Mouse (Mus musculus) bone marrow macrophage, adult 2 months (primary cell): Measurements from ENCODE around the gene Specc1l. TPM values are rescaled to one million over a fixed set of nuclear protein-coding genes. Genes with fewer than 3 reads are reported as not detected.
"Not testable (repeated sequence)": the region's sequence is repeated elsewhere in the genome, so short reads cannot be mapped to it uniquely, and the experiment has no call there.

Experiments used
- H3K27ac ChIP-seq: 2 replicates; pipeline ENCODE4 v1.5.1; 2012; ENCODE audit warnings: low read depth, low read length; ENCODE audit not compliant: insufficient read depth
- H3K4me1 ChIP-seq: 2 replicates; pipeline ENCODE4 v1.6.1; 2012; ENCODE audit warnings: low read length; ENCODE audit not compliant: control insufficient read depth, insufficient read depth
- H3K4me3 ChIP-seq: 2 replicates; pipeline ENCODE4 v1.5.1; 2012; ENCODE audit warnings: mild to moderate bottlenecking, low read length, moderate library complexity; ENCODE audit not compliant: insufficient read depth
- CTCF ChIP-seq: IDR thresholded peaks from 2 replicates; pipeline ENCODE4 v1.5.1; 2012; ENCODE audit warnings: low read depth, mild to moderate bottlenecking, low read length, moderate library complexity
- POLR2A ChIP-seq: IDR thresholded peaks from 2 replicates; pipeline ENCODE4 v1.6.1; 2012; ENCODE audit warnings: mild to moderate bottlenecking, low read depth, low read length, borderline replicate concordance
- polyA plus RNA-seq: library from polyadenylated mRNA; stranded (reverse); fragments of >200 nt; gene quantifications from 2 replicates; pipeline ENCODE4 v1.2.4, GENCODE M21; 2012; ENCODE audit not compliant: missing spikeins, insufficient read depth, insufficient read length

Specc1l gene
- polyA plus RNA-seq, 1 experiment: 41.4 TPM

DNA sequence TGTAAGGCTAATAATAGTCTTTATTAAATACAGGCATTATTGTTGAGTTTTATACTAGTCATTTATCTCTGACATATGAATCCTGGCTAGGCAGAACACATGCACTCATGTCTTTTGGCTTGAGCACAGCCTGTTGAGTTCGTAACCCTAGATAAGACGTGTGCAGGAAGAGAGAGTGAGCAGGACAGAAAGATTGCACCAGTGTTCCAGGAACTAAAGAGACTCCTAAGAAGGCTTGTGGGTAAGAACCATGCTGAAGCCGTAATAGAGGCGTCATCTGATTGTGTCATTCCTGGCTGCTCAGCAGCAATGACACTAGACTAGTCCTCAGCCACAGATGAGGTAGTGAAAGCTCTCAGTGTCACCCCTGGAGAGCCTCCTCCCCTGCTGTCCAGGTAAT, 61.1 kb downstream of the Specc1l start:
- peaks cover 3% of the 10 kb centered on the region for H3K4me1 ChIP-seq
- no peak overlapping the region for H3K27ac ChIP-seq
- no peak for TF ChIP-seq CTCF
- no peak overlapping the region for H3K4me3 ChIP-seq

DNA sequence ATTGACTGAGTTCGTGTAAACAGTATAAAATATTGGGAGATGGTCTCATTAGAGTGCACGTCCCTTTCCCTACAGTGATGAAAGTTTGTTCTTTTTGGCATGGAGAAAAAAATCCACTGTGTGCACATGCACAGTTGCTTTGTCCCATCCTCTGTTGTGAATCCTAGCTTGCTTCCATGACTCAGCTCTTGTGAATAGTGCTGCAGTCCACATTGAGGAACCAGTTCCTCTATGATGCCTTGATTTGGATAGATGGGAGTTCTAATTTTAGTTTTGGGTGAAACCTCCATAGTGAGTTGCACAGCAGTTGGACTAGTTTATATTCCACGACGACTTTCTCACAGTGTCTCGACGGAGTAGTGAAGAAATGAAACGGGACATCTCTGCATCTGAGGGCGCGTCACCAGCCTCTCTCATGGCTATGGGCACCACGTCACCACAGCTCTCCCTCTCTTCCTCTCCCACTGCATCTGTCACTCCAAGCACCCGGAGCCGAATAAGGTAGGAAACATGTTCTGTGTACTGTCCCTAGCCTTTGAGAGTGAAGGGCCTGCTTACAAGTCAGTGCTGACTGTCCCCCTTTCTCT, 64.6 kb downstream of the Specc1l start:
- H3K4me3 ChIP-seq: no peak overlapping the region
- peak overlapping the region; percentile 5 for H3K27ac ChIP-seq
- peaks cover 3% of the 10 kb centered on the region for H3K4me1 ChIP-seq
- TF ChIP-seq POLR2A (no peak), CTCF (no peak)

DNA sequence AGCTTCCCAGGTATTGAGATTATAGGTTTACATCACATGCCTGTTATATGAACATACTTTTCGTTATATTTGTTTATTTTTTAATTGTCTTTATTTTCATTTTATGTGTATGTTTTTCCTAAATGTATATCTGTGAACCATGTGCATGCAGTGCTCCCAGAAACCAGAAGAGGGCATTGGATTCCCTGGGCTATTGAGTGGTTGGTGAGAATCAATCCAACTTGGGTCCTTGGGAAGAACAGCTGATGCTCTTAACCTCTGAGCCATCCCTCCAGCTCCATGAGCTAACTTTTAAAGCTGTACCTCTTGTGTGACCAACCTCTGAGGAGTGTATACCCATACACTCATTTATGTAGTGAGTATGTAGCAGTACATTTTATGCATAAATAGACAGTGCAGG, 65.6 kb downstream of the Specc1l start:
- no peak overlapping the region for H3K27ac ChIP-seq
- H3K4me3 ChIP-seq: no peak overlapping the region
- peaks cover 3% of the 10 kb centered on the region for H3K4me1 ChIP-seq
- TF ChIP-seq POLR2A (no peak), CTCF (no peak)

DNA sequence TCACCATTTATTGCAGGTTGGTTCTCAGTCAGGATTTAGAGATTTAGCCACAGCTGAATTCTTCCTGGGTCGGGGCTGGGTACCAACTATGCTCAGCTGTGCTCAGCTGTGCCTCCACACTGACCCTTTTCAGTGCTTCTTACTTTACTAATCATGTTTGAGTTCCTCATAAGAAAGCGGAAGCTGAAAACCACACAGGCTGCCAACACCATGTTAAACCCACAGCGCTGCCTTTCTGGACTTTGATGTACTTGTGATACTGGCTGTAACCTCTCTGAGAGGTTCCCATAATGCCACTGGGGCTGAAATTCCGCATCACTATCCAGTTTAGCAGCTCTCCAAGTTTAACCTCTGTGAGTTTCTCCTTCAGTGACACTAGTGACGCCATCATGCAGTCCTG, 70.8 kb downstream of the Specc1l start:
- Histone ChIP-seq H3K27ac (no peak overlapping the region), H3K4me3 (no peak overlapping the region), H3K4me1 (0 out of 2 replicates have a peak, but pooled peaks cover 2% of the 10 kb centered on the region)
- TF ChIP-seq CTCF (no peak), POLR2A (no peak)

DNA sequence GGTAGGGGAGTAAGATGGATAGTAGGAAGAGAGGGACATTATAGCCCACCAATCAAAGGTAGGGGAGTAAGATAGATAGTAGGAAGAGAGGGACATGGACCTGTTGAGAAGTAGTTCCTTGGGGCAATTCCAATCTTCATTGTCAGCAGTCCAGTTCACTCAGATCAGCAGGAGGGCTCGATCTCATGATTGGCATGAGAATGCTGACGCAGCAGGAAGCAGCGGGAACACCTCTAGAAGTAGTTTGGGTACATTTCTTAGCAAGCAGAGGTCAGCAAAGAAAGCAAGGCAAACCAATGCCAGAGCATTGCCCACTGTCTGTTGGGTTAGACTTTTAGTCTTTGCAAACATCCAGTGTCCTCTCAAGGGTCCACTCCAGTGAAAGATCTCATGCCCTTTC, 71.9 kb downstream of the Specc1l start:
- Histone ChIP-seq H3K4me3 (no peak overlapping the region), H3K27ac (no peak overlapping the region), H3K4me1 (peaks cover 7% of the 10 kb centered on the region)
- TF ChIP-seq POLR2A: no peak
- no peak for TF ChIP-seq CTCF

DNA sequence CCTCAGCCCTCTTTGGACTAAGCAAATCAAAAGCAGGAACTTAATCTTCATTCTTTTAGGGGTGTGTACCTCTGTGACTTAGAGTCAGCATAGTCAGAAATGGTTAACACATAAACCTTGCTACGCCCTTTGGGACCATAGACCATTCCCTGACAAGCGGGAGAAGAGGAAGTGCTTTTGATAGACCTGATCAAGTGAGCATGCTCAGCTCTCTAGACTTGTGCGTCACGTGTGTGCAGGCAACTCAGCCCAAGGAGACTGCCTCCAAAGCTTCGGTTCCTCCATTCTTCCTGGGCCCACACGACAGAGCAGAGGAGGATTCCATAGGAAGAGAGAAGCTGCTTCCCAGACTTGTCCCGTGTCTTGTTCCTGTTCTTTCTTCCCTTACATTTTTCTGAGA, 76.7 kb downstream of the Specc1l start:
- Histone ChIP-seq H3K4me1 (peaks cover 23% of the 10 kb centered on the region), H3K27ac (peak overlapping the region; percentile 12), H3K4me3 (no peak overlapping the region)
- TF ChIP-seq CTCF (no peak), POLR2A (no peak)

DNA sequence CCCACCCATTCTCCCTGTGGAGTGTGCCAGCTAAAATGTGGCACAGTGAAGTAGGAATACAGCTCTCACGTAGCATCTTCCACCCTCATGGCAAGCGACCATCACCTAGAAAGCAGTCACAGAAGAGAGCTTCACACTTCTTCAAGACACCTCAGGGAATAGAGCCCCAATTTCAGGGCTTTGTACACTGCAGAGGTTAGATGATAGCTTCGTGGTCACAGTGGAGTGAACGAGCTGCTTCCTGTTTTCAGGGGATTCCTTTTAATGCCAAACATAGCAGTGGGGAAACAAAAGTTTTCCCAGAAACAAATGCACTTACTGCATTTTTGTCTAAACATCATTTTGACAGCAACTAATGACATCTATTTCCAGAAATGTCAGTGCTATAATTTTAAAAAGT, 77.5 kb downstream of the Specc1l start:
- H3K27ac ChIP-seq: peak overlapping the region; percentile 8; the same call in 1 of the 2 replicates

DNA sequence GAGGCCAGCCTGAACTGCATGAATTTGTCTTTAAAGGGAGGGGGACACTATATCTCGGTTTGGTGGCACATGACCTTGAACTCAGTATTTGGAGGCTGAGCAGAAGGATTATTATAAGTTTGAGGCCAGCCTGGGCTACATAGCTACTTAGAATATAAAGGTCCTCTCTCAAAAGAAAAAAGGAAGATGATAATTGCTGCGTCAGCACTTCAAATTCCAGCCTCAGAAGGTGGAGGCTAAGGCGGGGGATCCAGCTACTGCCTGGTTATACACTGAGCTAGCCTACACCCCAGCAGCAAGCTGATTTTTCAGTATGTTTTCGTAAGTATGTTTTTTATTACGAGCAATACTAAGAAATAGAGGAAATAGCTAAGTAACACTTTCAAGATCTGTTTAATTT, 78.8 kb downstream of the Specc1l start:
- Histone ChIP-seq H3K4me1 (peaks cover 23% of the 10 kb centered on the region), H3K4me3 (no peak overlapping the region), H3K27ac (no peak overlapping the region)
- TF ChIP-seq CTCF (no peak), POLR2A (no peak)

More for the DNA sequence above, 77.5 kb downstream of the Specc1l start:
- Histone ChIP-seq H3K4me1 (peaks cover 23% of the 10 kb centered on the region), H3K4me3 (no peak overlapping the region)
- TF ChIP-seq CTCF: no peak
- TF ChIP-seq POLR2A: no peak

DNA sequence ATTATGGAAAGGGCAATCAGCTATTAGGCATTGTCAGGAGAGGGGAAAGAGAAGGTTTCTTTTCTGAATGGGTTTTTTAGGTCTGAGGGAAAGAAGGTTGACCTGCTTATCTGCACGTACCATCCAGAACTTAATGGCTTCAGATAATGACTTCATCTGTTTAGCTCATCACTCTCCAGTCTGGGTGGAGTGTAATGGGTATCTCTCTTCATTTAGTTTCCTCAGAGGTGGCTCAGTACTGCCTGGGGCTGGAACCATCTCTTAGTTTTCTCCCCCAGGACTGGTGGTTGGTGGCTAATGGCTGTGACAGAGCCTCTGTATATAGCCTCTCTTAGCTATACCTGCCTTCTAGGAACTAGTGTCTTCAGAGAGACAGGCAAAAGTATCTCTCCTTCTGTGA, 79.5 kb downstream of the Specc1l start:
- TF ChIP-seq CTCF (no peak), POLR2A (no peak)
- Histone ChIP-seq H3K27ac (no peak overlapping the region), H3K4me3 (no peak overlapping the region), H3K4me1 (peaks cover 23% of the 10 kb centered on the region)

DNA sequence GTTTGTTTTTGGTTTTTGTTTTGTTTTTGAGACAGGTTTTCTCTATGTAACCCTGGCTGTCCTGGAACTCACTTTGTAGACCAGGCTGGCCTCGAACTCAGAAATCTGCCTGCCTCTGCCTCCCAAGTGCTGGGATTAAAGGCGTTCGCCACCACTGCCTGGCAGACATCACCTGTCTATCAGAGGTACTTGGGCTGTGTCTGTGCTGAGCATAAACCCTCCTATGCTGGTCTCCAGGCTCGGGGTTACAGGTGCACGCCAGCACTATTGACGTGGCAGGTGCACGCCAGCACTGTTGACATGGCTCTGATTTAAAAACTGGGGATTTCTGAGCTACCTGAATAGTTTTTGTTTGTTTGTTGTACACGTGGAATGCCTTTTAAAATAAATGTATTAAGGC, 80.3 kb downstream of the Specc1l start:
- H3K4me1 ChIP-seq: peaks cover 23% of the 10 kb centered on the region
- H3K4me3 ChIP-seq, H3K27ac ChIP-seq: not testable (repeated sequence)

DNA sequence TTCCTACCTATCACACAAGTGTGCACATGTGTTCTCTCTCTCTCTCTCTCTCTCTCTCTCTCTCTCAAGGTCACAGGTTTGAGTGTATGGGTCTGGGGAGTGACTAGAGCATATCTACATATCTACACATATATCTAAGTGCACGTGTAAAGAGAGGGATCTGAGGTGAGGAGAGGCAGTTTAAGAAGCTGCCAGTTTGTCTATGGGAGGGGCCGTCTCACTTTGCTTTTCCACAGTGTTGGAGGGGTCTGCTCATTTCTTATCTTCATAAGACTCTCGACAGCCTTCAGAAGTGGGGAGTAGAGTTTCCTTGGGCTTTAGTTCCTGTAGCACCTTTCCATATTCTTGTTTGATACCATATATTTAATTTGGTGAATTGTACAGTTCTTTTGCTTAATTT, 81.4 kb downstream of the Specc1l start:
- TF ChIP-seq CTCF (no peak), POLR2A (no peak)
- no peak overlapping the region for H3K27ac ChIP-seq
- peaks cover 32% of the 10 kb centered on the region for H3K4me1 ChIP-seq
- no peak overlapping the region for H3K4me3 ChIP-seq
